Mouse (Mus musculus): ENCODE measurements around the gene Slfn2.
"Not testable (repeated sequence)": the region's sequence is repeated elsewhere in the genome, so short reads cannot be mapped to it uniquely, and the experiment has no call there.

Slfn2 gene

DNA sequence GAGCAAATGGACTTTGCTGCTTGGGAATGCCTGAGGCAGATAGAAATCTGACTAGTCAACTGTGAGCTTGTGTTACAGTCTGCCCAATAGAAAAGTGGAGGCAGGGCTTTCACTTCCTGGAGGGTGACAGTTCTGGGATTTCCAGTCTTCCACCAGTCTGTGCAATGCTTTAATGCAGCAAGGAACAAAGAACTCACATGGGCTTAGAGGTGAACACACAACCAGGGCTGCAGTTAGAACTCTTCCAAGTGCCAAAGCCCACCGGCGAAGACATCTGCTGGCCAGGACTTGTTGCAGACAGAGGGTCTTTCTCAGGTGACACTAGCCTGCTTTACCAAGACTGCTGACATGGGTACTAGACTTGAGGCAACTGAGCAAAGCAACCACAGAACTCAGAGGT is at the start of gene Slfn2:
Gene Slfn2 (plus strand): TSS at position 167 of the 400 bp plus-strand sequence.
- peak; percentile 59 for DNase-seq (ENCODE audit: low spot score)

- DNase-seq (ENCODE audit: low spot score), result no peak
Observed at GRCm38 (mm10) chr11:83016093-83016492, 48.8 kb upstream of the Slfn2 start.

DNA sequence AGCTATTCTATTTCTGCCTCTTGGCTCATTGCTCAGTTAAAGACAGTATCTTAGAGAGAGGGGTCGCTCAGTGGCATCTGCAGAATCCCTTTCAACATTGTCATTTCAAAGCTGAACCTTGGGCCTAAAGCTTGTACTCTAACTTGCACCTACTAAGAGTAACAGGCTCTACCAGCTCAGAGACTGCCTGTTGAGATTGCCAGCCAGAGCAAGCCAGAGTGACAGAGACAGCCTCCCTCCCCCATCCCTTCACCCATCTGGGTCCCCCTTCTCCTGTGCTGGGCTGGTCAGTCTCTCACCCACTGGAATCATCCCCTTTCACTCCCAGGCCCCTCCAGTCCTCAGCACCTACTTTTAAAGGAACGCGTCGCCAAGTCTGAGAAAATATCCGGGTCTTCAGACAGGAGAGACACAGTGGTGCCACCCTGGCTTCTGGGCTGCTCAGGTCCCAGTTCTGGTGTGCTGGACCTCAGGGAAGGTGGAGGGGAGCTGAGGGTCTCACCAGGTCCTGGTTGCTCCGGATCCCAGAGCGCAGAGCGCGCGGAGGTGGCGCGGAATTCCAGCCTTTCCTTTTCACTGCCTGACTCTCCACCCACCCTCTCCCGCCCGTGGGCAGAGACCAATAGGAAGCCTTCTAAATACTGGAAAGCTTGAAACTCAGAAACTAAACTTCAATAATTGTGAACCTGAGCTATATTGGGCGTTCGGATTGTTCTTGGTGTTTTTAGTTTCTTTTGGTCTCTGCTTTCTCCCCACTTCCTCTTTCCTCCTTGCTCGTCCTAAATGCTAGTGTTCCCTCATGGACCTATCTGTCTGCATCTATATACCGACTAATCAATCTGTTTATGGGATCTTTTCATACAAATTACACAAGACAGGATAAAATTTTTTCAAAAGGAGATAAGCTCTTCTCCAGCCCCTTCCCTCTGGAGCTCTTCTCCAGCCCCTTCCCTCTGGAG is 45.1 kb upstream of the Slfn2 start:
- not testable (repeated sequence) for DNase-seq (ENCODE audit: low spot score)

- peak; percentile 31 for DNase-seq (ENCODE audit: low spot score)
Observed at GRCm38 (mm10) chr11:83020621-83021020, 44.3 kb upstream of the Slfn2 start, which contains the start of gene Slfn8. TSS of gene Slfn8 (minus strand) at chr11:83020810.

GRCm38 (mm10) chr11:83038686-83039085 is 26.2 kb upstream of the Slfn2 start:
- DNase-seq (ENCODE audit: low spot score), result not testable (repeated sequence)

GRCm38 (mm10) chr11:83039156-83039555 is 25.8 kb upstream of the Slfn2 start:
- no peak for DNase-seq (ENCODE audit: low spot score)

GRCm38 (mm10) chr11:83039796-83040195 is 25.1 kb upstream of the Slfn2 start:
- no peak for DNase-seq (ENCODE audit: low spot score)

DNA sequence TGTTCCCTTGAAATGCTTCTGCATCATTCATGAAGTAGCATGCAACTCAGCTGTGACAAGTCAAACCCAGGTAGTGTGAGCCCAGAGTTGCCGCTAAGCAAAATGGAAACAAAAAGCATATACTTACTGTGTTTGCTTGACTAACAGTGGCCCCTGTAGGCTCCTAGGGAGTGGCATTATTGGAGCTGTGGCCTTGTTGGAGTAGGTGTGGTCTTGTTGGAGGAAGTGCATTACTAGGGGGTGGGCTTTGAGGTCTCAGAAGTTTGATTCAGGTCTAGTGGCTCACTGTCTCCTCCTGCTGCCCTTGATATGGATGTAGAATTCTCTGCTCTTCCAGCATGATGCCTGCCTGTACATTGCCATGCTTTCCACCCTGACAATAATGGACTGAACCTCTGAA is 24.6 kb upstream of the Slfn2 start:
- DNase-seq (ENCODE audit: low spot score), result no peak

GRCm38 (mm10) chr11:83041000-83041399 is 23.9 kb upstream of the Slfn2 start:
- no peak for DNase-seq (ENCODE audit: low spot score)

DNA sequence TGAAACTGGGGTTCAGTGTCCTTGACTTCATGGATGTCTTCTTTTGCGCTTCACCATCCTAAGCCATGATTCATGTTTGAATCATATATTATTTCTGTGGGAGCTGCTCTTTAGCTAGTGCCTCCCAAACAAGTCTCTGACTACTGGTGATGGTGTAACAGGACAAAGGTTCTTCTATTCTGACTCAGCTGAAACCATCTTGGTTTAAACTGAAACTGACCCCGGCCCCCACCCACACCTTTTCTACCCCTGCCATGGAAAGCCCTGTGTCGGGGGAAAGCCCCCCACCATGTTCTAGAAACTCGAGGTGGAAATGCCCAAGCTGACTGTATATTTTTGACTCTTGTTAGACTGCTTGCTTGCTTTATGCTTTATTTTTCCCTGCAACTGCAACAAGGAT is 21.0 kb upstream of the Slfn2 start:
- DNase-seq (ENCODE audit: low spot score), result no peak

- DNase-seq (ENCODE audit: low spot score), result no peak
Observed at GRCm38 (mm10) chr11:83045642-83046041, 19.3 kb upstream of the Slfn2 start.

- peak; percentile 63 for DNase-seq (ENCODE audit: low spot score)
Observed at GRCm38 (mm10) chr11:83057863-83058262, 7.0 kb upstream of the Slfn2 start.

- DNase-seq (ENCODE audit: low spot score), result no peak
Observed at GRCm38 (mm10) chr11:83060412-83061020, 4.4 kb upstream of the Slfn2 start.

DNA sequence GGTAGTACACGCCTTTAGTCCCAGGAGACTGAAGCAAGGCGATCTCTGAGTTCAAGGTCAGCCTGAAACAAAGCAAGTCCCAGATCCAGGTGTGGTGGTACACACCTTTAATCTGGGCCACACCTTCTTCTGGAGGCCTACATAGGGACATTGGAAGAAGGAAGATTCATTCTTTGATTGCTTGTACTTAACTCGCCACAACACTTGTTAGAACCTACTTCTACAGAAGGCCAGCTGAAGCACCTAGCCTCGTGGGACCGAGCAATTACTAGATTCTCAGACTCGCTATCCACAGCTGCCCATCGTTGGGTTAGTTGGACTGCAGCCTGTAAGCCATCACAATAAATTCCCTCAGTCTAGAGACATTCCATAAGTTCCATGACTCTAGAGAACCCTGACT is 3.1 kb upstream of the Slfn2 start:
- no peak for DNase-seq (ENCODE audit: low spot score)

DNA sequence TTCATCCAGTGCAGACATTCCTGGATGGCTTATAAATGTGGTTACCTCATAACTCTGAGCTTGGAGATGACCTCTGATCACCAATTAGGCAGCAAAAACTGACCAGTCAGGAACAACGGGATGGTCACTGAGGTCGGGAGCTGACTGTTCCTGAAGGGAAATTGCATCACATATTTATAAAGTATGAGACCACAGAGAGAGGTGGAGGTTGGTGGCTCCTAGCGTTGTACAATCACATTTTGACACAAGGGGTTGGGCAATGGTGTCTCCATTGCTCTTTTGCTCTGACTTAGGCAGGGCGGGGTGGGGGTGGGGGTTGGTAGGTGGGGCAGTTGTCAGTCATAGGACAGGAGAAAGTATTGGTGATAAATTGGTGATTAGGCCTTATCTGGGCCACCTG is 1.8 kb upstream of the Slfn2 start:
- DNase-seq (ENCODE audit: low spot score), result no peak

GRCm38 (mm10) chr11:83063941-83064349 is 967 bp upstream of the Slfn2 start:
- DNase-seq (ENCODE audit: low spot score), result no peak

DNA sequence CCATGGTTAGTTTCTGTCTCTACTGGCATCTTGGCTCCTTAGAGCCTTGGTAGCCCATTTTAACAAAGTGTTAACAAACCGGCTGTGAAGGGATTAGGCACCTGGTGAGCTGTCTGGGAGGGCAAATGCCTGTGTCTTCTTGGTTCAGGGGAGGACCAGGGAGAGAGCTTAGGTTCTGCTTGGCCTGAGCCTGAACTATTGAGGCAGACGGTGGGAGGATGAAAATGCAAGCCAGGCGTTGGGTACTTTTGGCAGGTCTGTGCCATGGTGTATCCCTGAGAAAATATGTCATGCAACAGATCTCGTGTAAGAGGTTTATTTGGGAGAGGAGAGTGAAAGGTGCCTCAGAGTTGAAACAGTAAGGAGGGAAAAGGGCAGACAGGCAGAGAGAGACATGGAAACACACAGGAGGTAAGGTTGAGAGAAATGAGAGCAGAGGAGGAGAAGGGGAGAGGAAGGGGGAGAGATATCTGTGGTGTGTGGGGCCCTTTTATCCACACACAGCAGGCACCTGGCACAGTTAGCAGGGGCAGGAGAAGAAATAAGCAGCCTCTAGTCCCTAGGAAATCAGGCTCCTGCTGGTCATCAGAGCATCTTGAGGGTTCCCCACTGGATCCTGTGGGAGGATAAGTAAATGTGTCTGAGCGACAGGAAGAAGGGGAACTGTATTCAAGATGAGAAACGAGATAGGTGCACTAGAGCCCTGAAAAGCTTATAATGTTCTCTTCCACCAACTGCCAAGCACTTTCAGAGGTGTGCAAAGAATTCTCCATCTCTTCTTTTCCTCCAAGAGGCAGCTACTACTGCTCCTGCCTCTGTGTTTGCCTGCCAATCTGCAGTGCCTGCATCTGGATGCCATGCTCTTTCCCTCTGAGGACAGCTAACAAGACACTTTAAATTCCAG is 781 bp downstream of the Slfn2 start:
- DNase-seq (ENCODE audit: low spot score), result no peak

DNA sequence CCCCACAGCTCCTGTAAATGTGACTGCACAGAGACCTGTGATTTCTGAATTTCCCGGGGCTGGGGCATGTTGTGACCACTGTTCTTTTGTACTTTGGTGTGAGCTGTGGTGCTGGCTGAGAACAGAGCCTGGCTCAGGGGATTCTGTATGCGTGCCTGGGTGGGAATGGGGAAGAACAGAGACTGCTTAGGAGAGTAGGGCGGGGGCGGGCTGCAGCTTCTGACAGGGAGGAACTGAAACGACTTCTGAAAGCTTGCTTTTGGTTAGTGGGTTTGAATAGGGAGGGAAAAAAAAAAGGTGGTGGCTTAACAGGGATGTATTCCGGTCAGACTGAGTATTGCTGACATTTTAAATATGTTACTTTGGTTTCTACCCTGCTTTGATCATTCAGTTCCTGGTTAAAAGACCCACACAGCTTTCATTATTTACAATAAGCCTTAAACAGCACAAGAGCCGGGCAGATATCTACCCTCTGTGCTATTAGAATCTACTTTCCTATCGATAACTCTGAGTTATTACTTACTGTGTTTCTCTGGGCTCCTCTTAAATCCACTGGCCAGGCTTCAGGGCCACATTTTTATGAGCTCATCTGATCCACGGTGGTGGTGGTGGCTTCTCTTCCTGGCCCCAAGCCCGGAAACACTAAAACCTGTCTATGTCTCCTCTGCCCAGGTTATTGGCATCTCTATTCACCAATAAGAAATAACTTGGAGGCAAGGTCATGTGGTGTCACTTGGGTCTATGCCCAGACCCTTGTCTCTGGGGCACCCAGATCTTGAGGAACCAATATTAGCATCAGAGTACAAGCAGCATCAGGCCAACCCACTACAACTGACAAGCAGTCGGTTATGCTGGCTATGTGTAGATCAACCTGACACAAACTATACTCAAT is 2.0 kb downstream of the Slfn2 start:
- no peak for DNase-seq (ENCODE audit: low spot score)

DNA sequence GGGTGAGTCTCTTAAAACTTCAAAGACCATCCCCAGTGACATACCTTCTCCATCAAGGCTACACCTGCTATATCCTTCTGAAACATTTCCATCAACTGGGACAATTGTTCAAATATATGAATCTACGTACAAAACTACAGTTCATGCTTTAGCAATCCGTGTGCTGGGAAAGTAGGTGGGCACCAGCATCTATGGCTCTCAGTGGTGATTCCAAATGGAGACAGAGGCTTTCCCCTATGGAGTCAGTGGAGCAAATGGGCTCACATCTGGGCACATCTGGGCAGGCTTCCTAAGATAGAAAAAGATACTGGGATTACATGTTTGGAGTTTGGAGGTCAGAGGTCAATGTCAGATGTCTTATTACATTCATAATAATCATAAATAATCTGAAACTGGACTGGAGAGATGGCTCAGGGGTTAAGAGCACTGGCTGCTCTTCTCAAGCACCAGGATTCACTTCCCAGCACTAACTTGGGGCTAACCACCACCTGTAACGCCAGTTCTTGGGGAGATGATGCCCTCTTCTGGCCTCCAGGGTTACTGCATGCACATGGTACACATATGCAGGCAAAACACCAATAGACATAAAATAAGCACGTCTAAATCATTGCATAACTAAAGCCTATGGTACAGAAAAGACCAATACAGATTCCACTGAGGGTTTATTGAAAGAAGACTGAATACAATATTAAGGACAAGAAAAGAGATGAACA is 3.2 kb downstream of the Slfn2 start:
- DNase-seq (ENCODE audit: low spot score), result no peak

DNA sequence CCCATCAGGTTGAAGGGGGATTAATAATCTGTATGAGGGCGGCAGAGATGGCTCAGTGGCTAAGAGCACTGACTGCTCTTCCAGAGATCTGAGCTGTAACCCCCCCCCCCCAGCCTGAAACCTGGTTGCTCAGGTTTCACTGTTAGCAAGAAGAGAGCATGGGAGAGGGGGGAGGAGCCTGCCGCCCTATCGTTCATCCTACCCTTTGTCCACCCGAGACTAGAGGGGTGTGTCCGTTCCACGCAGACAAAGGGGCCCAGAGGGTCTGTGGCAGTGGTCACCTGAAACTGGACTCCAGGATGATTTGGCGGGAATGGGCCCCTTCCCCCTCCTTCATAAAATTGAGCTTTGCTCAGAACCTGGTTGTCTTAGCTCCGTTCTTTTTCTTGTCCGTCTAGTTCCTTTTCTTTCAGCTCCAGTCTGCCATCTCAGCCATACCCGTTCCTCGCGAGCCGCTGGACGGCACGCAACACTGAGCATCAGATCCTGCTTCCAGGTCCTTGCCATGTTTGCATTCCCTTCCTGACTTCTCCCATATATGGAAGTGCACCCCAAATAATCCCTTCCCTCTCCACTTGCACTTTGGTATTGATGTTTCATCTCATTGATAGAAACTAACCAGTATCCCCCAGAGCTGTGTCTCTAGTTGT is 5.5 kb downstream of the Slfn2 start:
- no peak for DNase-seq (ENCODE audit: low spot score)

Measured in lung, postnatal 25 days (tissue).